Mouse (Mus musculus) hindbrain, embryonic 10.5 days (tissue): ENCODE data around the gene Zmiz1. TPM values are rescaled to one million over a fixed set of nuclear protein-coding genes. Genes with fewer than 3 reads are reported as not detected.
A peak's percentile ranks its signal among the peaks of the same experiment; 100 is the strongest.

Experiments used
- DNase-seq: peaks from one replicate; pipeline ENCODE4 v3.0.0-alpha.2; 2017; ENCODE audit warnings: low spot score
- H3K27ac ChIP-seq: fragments of 300-500 bp; sonication (generic); 2 replicates; pipeline ENCODE4 v1.5.1; 2016; ENCODE audit warnings: mild to moderate bottlenecking, moderate library complexity
- H3K27me3 ChIP-seq: fragments of 300-500 bp; sonication (generic); 2 replicates; pipeline ENCODE4 v1.6.1; 2016; ENCODE audit warnings: mild to moderate bottlenecking; ENCODE audit not compliant: poor library complexity, insufficient read depth, severe bottlenecking
- H3K36me3 ChIP-seq: fragments of 300-500 bp; sonication (generic); 2 replicates; pipeline ENCODE4 v1.6.1; 2016; ENCODE audit warnings: mild to moderate bottlenecking, moderate library complexity
- H3K4me1 ChIP-seq: fragments of 300-500 bp; sonication (generic); replicated peaks from 2 replicates; pipeline ENCODE4 v1.6.1; 2016; ENCODE audit warnings: mild to moderate bottlenecking
- H3K4me3 ChIP-seq: fragments of 300-500 bp; sonication (generic); 2 replicates; pipeline ENCODE4 v1.5.1; 2016; ENCODE audit warnings: mild to moderate bottlenecking, moderate library complexity
- H3K9me3 ChIP-seq: fragments of 300-500 bp; sonication (generic); 2 replicates; pipeline ENCODE4 v1.6.1; 2016; ENCODE audit warnings: mild to moderate bottlenecking, moderate library complexity
- WGBS: fragments of 180-500 bp; shearing (Covaris S2); methylation state at CpG from one replicate; pipeline ENCODE4 v1.1.7; 2016; 5-methylcytosine and 5-hydroxymethylcytosine counted together
- polyA plus RNA-seq: library from polyadenylated mRNA; unstranded; fragments of >200 nt; fragmentation: Nextera tagmentation; extraction: Ambion mirVana; gene quantifications from 2 replicates; pipeline ENCODE4 v1.2.1, GENCODE M21; 2016

Gene Zmiz1
- polyA plus RNA-seq, 1 experiment from 2014 or later: 60.1 TPM

- Histone ChIP-seq H3K27ac (no peak overlapping the region), H3K27me3 (no peaks in the 10 kb centered on the region), H3K9me3 (no peaks in the 10 kb centered on the region), H3K4me3 (no peak overlapping the region), H3K36me3 (peaks cover 92% of the 10 kb centered on the region), H3K4me1 (peaks cover 40% of the 10 kb centered on the region)
- DNase-seq: no peak
- WGBS: 95% methylated on average over 4 of the region's 4 CpGs
Observed at GRCm38 (mm10) chr14:25543098-25543497, 84.1 kb downstream of the Zmiz1 start.

- no peak overlapping the region for H3K4me3 ChIP-seq
- no peak for DNase-seq
- H3K27ac ChIP-seq: no peak overlapping the region
- H3K9me3 ChIP-seq: no peaks in the 10 kb centered on the region
- 96% methylated on average over 4 of the region's 4 CpGs for WGBS
- peaks cover 48% of the 10 kb centered on the region for H3K4me1 ChIP-seq
- no peaks in the 10 kb centered on the region for H3K27me3 ChIP-seq
- peaks cover 92% of the 10 kb centered on the region for H3K36me3 ChIP-seq
Observed at GRCm38 (mm10) chr14:25543927-25544326, 84.9 kb downstream of the Zmiz1 start.

- no peak overlapping the region for H3K4me3 ChIP-seq
- peaks cover 79% of the 10 kb centered on the region for H3K36me3 ChIP-seq
- H3K4me1 ChIP-seq: peaks cover 62% of the 10 kb centered on the region
- peak overlapping the region; percentile 53 for H3K27ac ChIP-seq
- DNase-seq: no peak
- 64% methylated on average over 14 of the region's 14 CpGs for WGBS
- H3K9me3 ChIP-seq: no peaks in the 10 kb centered on the region
- H3K27me3 ChIP-seq: no peaks in the 10 kb centered on the region
Observed at GRCm38 (mm10) chr14:25546852-25547621, 88.1 kb downstream of the Zmiz1 start.

- Histone ChIP-seq H3K27me3 (no peaks in the 10 kb centered on the region), H3K4me3 (no peak overlapping the region), H3K4me1 (peaks cover 63% of the 10 kb centered on the region), H3K36me3 (peaks cover 85% of the 10 kb centered on the region), H3K27ac (no peak overlapping the region), H3K9me3 (no peaks in the 10 kb centered on the region)
- 84% methylated on average over 9 of the region's 9 CpGs for WGBS
- no peak for DNase-seq
Observed at GRCm38 (mm10) chr14:25547882-25548281, 88.9 kb downstream of the Zmiz1 start.

- Histone ChIP-seq H3K27me3 (no peaks in the 10 kb centered on the region), H3K9me3 (no peaks in the 10 kb centered on the region), H3K4me1 (peaks cover 70% of the 10 kb centered on the region), H3K4me3 (no peak overlapping the region), H3K36me3 (peaks cover 86% of the 10 kb centered on the region), H3K27ac (peak overlapping the region; percentile 73)
- DNase-seq: no peak
- 72% methylated on average over 6 of the region's 6 CpGs for WGBS
Observed at GRCm38 (mm10) chr14:25548650-25549049, 89.7 kb downstream of the Zmiz1 start.

GRCm38 (mm10) chr14:25549125-25549524 lies 90.1 kb downstream of the Zmiz1 start:
- DNase-seq: no peak
- Histone ChIP-seq H3K36me3 (peaks cover 86% of the 10 kb centered on the region), H3K4me3 (no peak overlapping the region), H3K4me1 (peaks cover 75% of the 10 kb centered on the region), H3K27me3 (no peaks in the 10 kb centered on the region), H3K9me3 (no peaks in the 10 kb centered on the region), H3K27ac (peak overlapping the region; percentile 73; the same call in 1 of the 2 replicates)
- 92% methylated on average over 7 of the region's 7 CpGs for WGBS

- peak overlapping the region; percentile 72 for H3K27ac ChIP-seq
- H3K4me3 ChIP-seq: 0 out of 2 replicates have a peak overlapping the region, but pooled peaks have one; percentile 12
- peaks cover 76% of the 10 kb centered on the region for H3K36me3 ChIP-seq
- no peaks in the 10 kb centered on the region for H3K9me3 ChIP-seq
- peak; percentile 73 for DNase-seq
- H3K27me3 ChIP-seq: no peaks in the 10 kb centered on the region
- H3K4me1 ChIP-seq: peaks cover 86% of the 10 kb centered on the region
- 26% methylated on average over 10 of the region's 10 CpGs for WGBS
Observed at GRCm38 (mm10) chr14:25549871-25550840, 91.2 kb downstream of the Zmiz1 start.

- WGBS: 55% methylated on average over 2 of the region's 2 CpGs
- no peaks in the 10 kb centered on the region for H3K27me3 ChIP-seq
Observed at GRCm38 (mm10) chr14:25551731-25552130, 92.7 kb downstream of the Zmiz1 start.

GRCm38 (mm10) chr14:25553382-25553781 lies 94.4 kb downstream of the Zmiz1 start:
- H3K27me3 ChIP-seq: no peaks in the 10 kb centered on the region
- WGBS: 90% methylated on average over 2 of the region's 2 CpGs
- DNase-seq: no peak
- H3K36me3 ChIP-seq: peaks cover 46% of the 10 kb centered on the region
- peaks cover 85% of the 10 kb centered on the region for H3K4me1 ChIP-seq
- H3K4me3 ChIP-seq: no peak overlapping the region
- peak overlapping the region; percentile 17; the same call in 1 of the 2 replicates for H3K27ac ChIP-seq
- H3K9me3 ChIP-seq: no peaks in the 10 kb centered on the region

More at GRCm38 (mm10) chr14:25551731-25552130, 92.7 kb downstream of the Zmiz1 start:
- H3K4me1 ChIP-seq: peaks cover 91% of the 10 kb centered on the region
- H3K4me3 ChIP-seq: no peak overlapping the region
- H3K9me3 ChIP-seq: no peaks in the 10 kb centered on the region
- peak overlapping the region; percentile 72; the same call in 1 of the 2 replicates for H3K27ac ChIP-seq
- peaks cover 60% of the 10 kb centered on the region for H3K36me3 ChIP-seq
- DNase-seq: no peak

- Histone ChIP-seq H3K27ac (peak overlapping the region; percentile 82), H3K4me1 (peaks cover 76% of the 10 kb centered on the region), H3K9me3 (no peaks in the 10 kb centered on the region), H3K36me3 (peaks cover 47% of the 10 kb centered on the region), H3K4me3 (no peak overlapping the region), H3K27me3 (no peaks in the 10 kb centered on the region)
- DNase-seq: no peak
- WGBS: 28% methylated on average over 8 of the region's 8 CpGs
Observed at GRCm38 (mm10) chr14:25554781-25555180, 95.8 kb downstream of the Zmiz1 start.

GRCm38 (mm10) chr14:25555291-25555781 lies 96.4 kb downstream of the Zmiz1 start:
- Histone ChIP-seq H3K36me3 (peaks cover 47% of the 10 kb centered on the region), H3K4me3 (peak overlapping the region; percentile 20), H3K27me3 (no peaks in the 10 kb centered on the region), H3K4me1 (peaks cover 76% of the 10 kb centered on the region), H3K27ac (peak overlapping the region; percentile 82), H3K9me3 (no peaks in the 10 kb centered on the region)
- DNase-seq: peak; percentile 39
- 23% methylated on average over 10 of the region's 10 CpGs for WGBS

- peaks cover 71% of the 10 kb centered on the region for H3K4me1 ChIP-seq
- no peaks in the 10 kb centered on the region for H3K9me3 ChIP-seq
- peak overlapping the region; percentile 82 for H3K27ac ChIP-seq
- no peaks in the 10 kb centered on the region for H3K27me3 ChIP-seq
- H3K36me3 ChIP-seq: peaks cover 49% of the 10 kb centered on the region
- DNase-seq: no peak
- H3K4me3 ChIP-seq: peak overlapping the region; percentile 20; the same call in 1 of the 2 replicates
- WGBS: 6% methylated on average over 7 of the region's 7 CpGs
Observed at GRCm38 (mm10) chr14:25555848-25556247, 96.9 kb downstream of the Zmiz1 start.
